Mouse (Mus musculus) frontal cortex, postnatal 25 days (tissue): ENCODE data around the gene Exoc3l4.

Experiments
- DNase-seq, 2 experiments: peaks; one replicate each; pipeline ENCODE4 v3.0.0; 2022; ENCODE audit warnings: low spot score in 2 of 2

Exoc3l4 gene

DNA sequence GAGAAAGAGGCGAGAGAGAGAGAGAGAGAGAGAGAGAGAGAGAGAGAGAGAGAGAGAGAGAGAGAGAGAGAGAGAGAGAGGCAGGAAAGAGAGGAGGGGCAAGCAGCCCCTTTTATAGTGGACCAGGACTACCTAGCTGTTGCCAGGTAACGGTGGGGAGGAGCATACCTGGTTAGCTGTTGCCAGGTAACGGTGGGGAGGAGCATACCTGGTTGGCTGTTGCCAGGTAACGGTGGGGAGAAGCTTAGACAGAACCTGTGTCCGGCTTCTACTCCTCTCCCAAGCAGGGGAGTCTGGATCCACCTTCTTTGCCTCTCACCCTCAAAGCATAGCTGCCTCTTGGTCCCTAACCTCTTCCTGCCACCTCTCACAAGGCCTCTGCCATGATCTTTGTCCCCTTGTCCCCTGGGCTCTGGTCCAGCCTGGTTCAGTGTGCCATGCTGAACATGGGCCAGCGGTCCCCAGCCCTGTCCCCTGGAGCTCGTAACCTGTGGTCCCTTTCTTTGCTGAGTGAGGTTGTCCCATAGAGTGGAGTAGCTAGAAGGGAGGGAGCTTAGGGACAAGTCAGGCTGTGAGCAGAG, 17.4 kb downstream of the Exoc3l4 start:
- no peak for DNase-seq

DNA sequence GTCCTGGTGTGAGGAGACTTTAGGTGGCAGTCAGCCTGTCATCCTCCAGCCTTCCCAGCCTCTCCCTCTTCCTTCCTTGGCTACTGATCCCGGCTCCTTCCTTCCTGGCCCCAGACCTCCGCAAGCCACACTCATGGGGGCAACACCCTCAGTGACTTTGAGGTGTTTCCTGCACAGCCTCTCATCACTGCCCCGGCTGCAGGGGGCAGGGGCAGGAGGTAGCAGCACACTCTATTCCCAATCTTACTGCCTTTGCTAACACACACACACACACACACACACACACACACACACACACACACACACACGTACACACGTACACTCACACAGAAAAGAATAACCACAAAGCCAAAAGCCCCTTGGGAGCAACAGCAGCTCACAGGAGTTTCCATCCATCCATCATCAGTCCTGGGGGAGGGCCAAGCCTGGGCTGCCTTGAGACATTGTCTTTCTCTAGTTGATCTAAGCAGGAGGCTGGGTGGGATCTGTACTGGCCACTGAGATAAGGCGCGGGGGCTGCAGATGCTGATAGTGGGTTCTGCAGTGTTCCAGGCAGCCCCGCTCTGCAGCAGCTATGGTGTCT, 18.0 kb downstream of the Exoc3l4 start:
- DNase-seq: no peak

DNA sequence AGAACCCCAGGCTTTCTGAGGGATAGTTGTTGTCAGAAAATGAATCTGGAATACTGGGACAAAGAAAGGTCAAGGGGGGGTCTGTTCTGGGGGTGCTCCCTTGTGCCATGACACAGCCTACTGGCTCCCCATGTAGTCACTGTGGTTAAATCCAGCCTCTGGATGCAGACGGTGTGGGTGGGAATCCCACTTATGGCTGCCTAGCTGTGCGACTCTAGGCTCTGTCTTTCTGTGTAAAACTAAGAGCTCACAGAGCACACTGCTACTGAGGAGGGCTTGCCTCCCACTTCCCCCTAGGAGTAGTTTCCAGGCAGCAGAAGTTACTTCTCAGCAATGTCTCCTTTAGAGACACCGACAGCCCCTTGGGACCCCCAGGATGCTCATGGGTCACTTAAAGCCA, 19.4 kb downstream of the Exoc3l4 start:
- DNase-seq: no peak

DNA sequence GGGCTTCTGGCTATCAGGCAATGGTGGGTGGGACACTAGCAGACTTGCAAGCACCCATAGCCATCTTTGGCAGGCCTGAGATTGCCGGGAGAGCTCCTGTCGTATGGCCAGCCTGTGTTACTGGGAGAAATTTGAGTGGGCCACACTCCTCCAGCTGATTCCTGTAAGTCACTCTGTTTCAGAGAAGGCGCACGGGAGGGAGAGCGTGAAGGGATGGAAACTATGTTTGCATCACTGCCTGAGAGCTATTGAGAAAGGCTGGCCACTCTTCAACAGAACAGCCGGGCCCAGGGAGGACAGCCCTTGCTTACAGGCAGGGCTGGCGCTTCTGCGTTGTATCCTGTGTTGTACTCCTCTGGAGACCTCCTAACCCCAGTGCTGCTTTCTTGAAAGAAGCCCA, 19.8 kb downstream of the Exoc3l4 start:
- no peak for DNase-seq

DNA sequence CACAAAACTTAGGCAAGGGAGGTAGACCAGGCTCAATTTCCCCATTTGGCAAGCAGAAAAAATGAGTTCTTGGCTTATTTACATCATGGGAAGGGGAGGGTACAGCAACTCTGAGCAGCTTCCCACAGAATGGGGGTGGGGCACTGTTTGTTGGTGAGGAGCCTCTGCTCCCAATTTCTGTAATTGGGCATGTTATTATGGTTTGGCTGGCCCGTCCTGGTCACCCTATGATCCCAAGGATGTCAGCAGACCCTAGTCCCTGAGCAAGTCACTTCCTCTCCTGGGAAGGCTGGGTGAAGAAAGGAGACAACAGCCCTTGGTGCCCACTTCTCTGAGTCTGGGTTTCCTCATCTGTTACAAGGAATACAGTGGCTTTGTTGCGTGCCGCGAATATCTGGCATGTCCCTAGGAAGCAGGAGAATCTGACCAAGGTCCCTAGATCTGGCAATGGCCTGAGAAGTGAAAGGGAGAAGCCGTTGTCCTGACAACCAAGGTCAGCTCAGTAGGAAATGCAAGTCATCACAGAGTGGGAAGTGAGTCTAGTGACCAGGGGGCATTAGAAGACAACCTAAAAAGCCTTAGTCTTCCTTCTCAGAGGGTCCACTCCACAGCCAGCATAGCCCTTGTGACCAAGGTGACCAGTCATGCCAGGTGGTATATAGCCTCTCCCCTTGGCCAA, 20.5 kb downstream of the Exoc3l4 start:
- no peak for DNase-seq

DNA sequence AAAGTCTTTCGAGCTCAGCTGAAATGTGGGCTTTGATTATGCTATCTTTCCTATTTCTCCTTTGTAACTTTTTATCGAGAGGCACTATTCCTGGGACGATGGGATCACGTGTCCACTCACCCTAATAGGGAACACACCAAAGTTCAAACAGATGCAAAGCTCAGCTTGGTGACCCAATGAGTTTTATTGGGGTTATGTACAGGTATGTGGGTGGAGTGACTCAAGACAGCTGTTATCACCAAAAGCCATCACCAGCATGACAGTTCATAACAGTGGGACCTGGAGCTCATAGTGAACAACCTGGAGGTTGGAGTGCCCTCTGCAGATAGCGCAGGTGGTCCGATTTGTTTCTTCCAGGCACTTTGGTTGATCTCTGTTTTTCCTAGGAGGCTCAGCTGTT, 22.0 kb downstream of the Exoc3l4 start:
- DNase-seq: no peak

DNA sequence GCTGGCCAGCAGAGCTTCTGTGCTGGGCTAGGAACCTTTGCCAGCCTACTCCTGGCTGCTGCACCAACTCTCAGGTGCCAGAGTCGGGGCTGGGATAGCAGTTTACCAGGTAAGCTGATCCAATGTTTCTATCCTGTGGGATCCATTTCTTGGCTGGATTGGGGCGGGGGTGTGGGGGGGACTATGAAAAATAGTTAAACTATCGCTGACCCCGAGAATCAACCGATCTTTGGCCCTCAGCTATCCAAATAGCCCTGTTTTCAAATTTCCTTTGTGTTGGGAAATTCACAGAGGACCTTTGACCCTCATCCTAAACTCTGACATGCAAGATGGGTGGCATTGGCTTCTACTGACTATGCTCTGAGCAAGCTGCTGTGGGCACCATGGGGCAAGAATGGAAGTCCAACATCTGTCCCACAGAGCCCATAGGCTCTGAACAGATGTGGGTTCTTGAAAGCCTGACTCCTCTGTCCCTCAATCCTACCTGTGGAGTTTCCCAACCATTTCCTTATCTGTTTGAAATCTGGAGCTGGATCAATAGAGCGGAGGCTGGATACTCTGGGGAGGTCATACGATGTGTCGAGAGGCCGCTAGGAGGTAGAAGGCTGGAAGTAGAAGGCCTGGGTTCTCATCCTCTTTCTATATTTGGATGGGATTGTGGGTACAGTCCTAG, 24.0 kb downstream of the Exoc3l4 start:
- DNase-seq: no peak

DNA sequence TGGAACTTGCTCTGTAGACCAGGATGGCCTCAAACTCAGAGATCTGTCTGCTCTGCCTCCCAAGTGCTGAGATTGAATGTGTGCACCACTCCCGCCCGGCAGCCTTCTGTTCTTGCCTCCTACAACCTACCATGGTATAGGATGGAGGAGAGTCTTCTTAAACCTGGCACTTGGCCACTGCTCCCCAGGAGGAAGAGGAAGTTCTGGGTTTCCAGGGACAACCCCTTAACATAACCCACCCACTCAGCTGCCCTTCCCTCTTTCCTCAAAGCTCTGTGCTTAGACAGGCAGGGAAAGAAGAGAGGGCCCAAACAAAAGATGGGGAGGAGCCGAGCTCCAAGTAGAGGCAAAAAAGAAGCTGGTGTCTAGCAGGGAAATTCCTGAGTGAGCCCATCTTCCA, 24.7 kb downstream of the Exoc3l4 start:
- no peak for DNase-seq

DNA sequence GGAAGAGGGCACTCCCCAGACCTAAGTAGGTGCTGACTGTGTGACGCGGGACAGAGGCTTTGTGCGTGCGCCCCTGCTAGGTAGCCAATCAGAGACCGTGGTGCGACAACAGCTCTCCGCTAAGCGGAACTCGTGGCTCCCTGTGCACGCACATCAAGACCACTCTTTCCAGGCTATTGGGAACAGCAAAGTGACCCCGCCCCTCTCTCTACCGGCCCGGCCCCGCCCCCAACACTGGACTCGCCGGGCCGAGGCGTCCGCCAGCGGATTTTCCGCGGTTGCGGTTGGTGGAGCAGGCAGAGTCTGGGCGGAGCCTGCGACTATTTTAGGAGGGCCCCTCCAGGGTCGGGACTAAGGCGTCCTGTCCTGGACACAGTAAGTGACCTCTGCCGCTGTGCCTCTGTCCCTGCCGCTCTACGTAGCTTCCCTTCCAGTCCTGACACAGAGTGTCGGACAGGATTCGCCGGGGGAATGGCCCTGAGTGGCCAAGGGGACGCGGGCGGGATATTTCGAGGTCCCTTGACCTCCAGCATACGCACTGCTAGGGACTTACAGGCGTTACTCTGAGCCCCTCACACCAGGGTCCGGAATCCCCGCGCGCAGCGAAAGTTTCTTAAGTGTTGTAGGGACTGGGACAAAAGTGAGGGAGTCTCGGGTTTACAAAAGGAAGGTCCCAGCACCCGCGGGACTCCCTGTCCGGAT, 25.6 kb downstream of the Exoc3l4 start, which contains the start of gene Tnfaip2:
Gene Tnfaip2, plus strand, starts transcription at position 161 of the 702 bp plus-strand sequence.
- DNase-seq: no peak

DNA sequence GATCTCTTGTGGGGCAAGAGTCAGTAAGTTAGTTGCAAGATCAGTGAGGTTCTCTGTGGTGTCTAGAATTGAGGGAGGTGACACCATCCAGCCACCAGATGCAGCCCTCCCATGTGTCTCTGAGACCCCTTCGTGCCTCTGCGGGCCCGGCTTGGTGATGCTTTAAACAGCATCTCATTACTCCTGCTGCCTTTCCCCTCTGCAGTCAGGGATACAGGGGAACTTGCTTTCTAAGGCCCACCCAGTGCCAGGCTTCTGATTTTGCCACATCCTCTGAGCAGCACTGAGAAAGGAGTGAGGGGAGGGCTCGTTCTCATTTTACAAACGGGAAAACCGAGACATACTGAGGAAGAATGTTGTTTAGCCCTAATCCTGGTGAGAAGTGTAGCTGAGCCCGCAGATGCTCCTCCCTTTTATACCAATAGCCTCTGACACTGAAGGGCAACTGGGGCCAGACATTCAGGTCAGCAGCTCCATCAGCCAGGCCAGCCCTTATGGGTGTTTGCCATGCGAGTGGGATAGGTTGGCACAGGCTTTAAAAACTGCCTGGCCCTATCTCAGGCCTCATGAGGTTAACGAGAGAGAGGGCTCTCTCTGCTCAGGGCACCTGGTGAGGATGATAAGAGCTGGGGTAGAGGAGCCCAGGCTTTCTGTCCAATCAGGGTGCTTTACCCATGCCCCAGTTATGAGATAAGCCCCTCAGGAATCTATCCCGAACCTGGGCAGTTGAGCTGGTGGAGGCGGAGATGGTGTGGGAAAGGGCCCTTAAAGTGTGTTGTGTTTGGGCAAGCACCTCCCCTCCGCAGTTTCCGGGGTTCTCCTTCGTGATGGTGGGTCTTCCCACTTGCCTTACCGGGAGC, 26.4 kb downstream of the Exoc3l4 start:
- DNase-seq: no peak

DNA sequence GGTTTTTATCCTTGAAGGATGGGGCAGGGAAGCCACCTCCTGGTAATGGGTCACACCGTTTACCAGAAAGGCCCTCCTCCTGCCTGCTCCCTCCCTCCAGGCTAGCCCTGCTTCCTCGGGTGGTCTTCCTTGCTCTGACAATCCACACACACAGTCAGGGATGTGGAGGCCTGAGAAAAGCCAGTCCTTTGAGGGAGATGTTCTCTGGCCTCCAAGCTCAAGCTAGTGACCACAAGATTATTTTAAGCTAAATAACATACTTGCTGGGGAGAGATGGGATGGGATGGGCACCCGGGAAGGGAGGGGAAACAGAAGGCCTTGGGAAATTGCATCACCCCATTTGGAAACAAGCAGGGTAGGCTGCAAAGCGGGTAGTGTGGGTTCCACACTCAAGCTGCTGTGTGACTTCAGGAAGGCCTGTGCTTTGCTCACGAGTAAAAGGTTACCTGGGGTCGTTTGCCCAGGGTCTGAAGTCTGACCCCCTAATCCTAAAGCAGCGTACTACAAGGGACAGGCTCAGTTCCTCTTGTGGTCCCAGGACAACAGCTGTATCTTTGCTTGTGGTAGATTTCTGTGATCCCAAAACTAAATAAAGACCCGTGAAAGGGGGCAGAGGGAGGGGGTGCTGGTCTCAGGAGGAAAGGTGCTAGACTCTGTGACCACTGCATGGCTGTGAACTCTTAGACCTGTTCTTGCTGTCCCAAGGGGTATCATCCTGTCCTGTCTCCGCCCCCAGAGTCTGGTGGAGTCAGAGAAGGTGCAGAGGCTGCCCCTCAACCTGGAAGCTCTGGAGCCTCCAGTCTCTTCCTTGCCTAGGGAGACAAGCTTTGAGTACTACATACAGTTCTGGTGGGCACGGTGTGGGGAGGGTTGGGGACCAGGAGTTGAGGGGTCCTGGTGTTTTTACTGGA, 27.4 kb downstream of the Exoc3l4 start:
- DNase-seq: no peak

DNA sequence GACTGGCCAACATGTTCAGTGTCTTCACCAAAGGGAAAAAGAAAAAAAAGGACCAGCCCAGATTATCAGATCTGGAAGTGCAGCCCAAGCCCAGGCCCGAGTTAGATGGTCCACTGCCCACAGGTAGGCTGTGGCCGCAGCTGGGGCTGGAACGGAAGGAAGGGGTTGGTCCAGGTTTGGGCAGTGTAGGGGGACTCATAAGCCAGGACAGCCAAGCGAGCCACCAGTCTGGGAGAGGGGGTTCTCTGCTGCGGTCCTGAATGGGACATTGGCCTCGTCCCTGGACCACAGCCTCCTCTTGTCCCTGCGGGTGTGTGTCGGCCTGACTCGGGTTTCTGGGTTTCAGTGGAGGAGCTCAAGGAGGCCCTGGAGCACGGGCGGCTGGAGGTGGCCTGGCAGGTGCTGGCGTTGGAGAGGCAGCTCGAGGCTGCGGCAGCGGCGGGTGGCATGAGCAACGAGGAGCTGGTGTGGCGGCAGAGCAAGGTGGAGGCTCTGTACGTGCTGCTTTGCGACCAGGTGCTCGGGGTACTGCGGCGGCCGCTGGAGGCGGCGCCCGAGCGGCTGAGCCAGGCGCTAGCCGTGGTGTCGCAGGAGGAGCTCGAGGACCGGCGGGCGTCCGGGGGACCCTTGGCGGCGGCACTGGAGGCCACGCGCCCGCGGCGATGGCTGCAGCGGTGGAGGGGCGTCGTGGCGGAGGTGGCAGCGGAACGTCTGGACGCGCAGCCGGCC, 28.5 kb downstream of the Exoc3l4 start:
- no peak for DNase-seq

DNA sequence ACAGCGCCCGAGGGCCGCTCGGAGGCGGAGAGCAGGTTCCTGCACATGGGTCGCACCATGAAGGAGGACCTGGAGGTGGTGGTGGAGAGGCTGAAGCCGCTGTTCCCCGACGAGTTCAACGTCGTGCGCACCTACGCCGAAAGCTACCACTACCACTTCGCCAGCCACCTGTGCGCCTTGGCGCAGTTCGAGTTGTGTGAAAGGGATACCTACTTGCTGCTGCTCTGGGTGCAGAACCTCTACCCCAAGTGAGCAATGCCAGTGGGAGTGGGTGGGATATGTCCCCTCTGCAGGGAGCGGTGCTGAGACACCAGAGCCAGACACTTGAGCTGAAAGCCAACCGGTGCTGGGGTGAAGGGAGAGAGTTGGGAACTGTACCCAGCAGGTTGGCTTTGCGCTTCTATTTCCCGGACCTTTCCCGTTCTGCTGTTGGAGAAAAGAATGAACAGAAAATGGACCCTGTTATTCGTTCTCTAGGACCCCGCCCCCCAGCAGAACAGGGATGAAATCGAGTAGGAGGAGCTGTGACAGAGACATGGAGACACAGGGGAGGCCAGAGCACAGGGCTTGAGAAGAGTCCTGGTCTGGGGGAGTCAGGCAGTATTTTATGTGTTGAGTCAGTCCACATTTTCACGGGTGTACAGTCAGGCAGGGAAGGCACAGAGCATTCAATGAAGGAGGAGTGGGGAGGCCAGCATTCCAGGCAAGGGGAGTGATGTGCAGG, 29.2 kb downstream of the Exoc3l4 start:
- no peak for DNase-seq

DNA sequence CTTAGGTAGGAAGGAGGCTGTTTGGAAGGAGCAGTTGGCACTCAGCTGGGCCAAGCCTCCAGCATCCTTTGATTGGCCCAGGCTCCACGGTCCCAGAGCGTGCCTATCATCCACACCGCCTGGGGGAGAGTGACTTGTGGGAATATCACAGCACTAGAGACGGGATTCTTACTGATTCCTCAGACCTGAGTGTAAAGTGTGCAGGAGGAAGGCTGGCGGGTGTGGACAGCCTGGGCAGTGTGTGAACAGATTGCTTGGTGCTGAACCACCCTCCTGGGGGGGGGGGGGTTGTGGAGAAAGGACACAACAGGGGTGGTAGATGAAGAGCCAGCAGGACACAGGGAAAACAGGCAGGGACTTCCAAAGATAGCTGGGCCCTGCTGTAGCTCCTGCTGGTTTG, 29.9 kb downstream of the Exoc3l4 start:
- no peak for DNase-seq

DNA sequence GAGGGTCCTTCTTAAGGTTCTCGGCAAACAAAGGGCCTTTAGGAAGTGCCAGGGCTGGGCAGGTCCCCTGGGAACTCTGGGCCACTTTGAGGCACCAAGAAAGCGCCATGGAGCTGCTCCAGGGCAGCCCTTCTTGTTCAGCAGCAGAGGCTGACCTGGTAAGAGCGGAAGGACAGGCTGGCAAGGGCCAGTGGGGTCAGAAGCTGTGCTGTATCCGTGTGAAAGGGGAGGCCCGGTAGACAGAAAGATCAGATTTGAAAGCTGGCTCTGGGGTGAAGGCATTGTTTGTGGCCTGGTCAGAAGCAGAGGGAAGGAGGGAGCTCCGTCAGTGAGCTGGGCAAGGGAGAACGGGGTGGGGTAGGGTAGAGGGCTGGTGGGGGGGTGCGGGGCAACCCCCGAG, 30.5 kb downstream of the Exoc3l4 start:
- DNase-seq: no peak

DNA sequence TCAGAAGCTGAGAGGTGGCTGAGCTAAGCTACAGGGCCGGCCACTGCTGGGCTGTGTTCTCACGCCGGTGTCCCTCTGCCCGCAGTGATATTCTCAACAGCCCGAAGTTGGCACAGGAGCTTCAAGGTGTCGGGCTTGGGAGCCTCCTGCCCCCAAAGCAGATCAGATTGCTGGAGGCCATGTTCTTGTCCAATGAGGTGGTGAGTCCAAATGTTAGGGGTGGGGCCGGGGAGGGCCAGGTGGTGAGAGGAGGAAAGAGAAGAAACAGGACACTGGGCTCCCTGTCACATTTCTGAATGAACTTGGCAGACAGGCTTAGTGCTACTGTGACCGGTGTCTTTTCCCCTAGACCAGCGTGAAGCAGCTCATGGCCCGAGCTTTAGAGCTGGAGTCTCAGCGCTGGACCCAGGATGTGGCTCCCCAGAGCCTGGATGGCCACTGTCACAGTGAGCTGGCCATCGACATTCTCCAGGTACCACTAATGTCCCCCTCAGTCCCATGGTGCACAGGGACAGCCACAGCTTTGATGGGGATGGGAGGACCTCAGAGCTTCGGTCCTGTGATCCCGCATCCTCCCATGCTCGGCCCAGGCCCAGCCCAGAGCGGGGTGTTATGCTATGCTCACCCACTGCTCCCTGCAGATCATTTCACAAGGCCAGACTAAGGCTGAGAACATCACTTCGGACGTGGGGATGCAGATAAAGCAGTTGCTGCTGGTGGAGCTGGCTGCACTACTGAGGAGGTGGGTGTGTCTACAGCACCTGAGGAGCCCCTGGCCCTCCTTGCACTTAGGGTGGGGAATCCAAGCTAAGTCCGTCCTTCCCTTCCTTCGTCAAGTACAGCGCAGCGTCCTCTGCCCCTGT, 31.3 kb downstream of the Exoc3l4 start:
- DNase-seq: no peak

DNA sequence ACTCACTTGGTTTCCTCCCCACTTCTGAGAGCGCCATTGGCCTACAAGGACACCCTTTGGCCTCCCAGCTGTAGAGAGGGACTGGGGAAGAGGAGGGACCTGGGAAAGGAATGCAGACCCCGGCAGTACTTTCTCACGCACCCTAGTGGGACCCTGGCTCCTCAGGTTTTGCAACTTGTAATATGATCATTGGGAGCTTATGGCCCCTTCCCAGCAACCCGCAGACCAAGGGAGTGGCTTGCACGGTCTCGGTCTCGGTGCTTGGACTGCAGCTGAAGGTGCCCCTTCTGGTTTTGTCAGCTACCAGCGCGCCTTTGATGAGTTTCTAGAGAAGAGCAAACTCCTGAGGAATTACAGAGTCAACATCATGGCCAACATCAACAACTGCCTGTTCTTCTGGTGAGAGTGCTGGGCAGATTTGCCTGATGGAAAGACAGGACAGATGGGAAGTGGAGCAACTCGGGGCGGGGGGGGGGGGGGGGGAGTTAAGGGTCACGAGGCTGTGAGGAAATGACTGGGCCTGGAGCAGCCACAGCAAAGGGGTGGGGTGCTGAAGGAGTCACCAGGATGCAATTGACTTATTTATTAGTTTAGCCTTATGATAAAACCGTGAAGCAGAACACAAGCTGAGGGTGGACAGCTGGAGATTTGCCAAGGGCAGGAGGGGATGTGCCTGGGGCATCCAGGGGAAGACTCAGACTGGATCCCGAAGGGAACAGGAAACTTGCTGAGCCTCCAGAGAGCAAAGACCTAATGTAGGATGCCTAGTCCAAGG, 32.3 kb downstream of the Exoc3l4 start:
- DNase-seq: no peak
